Mouse (Mus musculus) spleen, adult 18-20 months (tissue): ENCODE results near the gene Card19.

ENCODE experiments used
- DNase-seq, 2 experiments: peaks; one replicate each; pipeline ENCODE4 v3.0.0; 2022; ENCODE audit warnings: mixed read lengths in 2 of 2

The Card19 gene

DNA sequence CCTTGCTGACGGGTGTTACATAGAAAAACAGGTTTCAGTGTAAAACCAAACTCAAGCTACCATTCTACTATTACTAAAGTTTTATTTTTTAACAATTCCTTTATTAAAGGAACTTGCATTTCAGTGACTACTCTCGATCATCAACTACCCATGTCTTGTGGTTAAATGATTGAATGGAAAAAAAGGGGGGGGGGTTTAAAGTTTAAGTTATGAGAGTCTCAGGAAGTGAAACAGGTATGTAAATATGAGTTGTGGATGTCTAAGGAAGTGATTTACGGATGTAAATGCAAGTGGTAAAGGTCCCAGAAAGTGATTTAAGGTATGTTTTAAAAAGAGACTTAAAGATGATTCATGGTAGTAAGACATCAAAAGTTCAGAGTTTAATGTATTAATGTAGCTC, 9.3 kb upstream of the Card19 start:
- DNase-seq, result no peak

DNA sequence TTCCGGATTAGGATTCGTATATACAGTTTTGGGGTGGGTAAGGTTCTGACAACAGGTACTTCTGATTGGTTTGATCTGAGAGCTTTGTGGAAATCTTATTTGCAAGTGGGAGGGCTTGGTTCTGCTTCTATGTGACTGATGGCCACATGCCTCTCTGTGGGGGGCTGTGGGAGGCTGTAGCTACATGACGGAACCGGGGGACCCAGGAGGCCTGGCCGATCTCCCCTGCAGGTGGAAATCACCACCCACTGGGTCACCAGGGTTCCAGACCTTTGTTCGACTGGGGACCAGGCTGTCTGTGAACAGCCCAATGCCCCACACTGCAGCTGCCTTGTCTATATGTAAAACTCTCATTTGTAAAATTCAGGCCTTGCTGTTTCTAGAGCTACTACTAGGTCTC, 8.9 kb upstream of the Card19 start:
- DNase-seq, result no peak

GRCm38 (mm10) chr13:49224314-49224713, 8.5 kb upstream of the Card19 start:
- DNase-seq, result no peak

GRCm38 (mm10) chr13:49220912-49221311, 5.1 kb upstream of the Card19 start:
- no peak for DNase-seq

GRCm38 (mm10) chr13:49219367-49219766, 3.5 kb upstream of the Card19 start:
- DNase-seq, result no peak

DNA sequence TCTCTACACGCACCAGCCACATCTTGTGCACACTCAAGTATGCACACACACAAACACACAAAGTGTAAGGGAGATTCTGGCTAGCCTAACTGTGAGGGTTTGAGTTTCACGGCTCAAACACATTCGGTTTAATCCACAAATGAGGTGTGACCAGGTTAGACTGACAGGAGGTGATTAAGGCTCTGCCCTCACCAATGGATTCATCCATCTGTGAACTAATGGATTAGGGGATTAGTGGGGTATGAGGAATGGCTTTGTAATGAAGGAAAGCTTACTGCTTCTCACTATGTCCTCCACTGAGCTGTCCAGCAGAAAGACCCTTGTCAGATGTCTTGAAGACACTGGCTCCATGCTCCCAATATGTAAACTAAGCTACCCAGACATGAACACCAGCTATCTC, 2.8 kb upstream of the Card19 start:
- DNase-seq, result no peak

GRCm38 (mm10) chr13:49216808-49217561, 1.1 kb upstream of the Card19 start:
- DNase-seq, result no peak

- no peak for DNase-seq
These were observed 349 bp upstream of the Card19 start for GRCm38 (mm10) chr13:49216220-49216552.

- DNase-seq, result no peak
These were observed 721 bp downstream of the Card19 start for GRCm38 (mm10) chr13:49215128-49215503.

GRCm38 (mm10) chr13:49214454-49214853, 1.4 kb downstream of the Card19 start:
- DNase-seq, result no peak

DNA sequence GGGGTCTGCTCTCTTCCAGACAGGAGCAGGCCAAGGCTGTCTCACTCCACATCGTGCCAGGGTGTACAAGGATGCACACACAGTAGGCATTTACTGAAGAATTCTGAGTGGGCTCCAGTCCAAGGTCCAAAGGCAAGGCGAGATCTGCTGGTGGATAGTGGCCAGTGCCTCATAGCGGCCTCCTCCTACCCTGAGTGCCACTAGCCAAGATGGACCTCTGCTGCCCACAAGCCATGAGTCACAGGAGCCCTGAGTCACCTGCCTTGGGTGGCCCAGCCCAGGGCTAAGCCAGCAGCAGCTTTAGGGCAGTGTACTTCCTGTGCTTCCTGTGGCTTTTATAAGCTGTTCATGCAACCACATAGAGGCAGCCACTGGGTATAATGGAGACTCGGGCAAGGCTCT, 2.3 kb downstream of the Card19 start:
- no peak for DNase-seq

- no peak for DNase-seq
These were observed 2.9 kb downstream of the Card19 start for GRCm38 (mm10) chr13:49212711-49213500.

DNA sequence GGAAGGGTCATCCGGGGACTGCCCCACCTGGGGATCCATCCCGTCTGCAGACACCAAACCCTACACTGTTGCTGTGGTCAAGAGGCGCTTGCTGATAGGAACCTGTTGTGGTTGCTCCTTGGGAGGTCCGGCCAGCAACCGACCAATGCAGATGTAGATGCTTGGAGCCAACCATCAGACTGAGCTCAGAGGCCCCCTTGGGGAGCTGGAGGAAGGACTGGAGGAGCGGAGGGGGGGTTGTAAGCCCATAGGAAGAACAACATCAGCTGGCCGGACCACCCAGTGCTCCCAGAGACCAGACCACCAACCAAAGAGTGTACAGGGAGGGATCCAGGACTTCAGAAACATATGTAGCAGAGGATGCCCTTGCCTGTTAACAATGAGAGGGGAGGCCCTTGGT, 6.5 kb downstream of the Card19 start:
- DNase-seq, result no peak

DNA sequence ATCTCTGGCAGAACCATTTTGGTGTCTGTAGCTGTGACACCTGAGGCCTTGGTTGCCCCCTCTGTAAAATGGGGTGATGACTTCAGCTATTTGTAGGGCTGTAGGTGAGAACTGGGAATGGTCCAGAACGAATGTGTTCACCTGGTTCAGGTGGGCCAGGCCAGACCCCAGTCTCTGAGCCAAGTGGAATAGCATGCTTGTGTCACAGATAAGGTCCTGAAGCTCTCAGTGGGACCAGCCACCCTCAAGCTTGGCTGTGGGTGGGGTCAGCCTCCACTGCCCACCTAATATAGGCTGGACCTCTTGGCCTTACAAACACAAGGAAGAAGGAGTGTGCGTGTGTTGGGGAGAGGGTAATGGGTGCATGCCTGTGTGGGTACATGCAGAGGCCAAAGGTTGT, 9.5 kb downstream of the Card19 start:
- DNase-seq, result no peak

DNA sequence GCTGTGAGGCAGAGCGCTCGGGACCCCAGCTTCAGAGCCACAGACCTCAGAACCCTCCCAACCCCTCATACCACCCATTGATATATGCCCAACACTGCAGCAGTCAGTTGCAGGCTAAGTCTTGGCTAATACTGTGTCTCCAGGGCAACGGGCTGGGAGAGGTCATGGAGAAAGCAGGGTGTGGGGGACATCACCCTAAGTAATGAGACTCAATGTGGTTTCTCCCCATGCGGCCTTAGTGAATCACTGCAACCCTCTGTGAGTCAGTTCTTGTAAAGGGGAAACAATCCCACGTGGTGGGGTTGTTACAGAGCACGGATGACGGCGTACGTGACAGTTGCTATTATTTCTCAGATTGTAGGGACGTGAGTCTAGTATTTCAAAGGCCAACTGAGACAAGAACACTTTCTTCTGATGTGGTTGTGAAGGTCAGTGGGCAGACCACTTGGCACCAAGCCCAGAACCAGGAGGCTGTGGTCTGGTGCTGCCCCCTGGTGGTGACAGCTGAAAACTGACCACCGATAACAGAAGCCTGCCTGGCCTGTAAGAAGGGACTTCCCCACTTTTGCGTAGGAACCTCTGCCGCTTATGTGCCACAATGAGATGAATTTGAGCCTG, 10.3 kb downstream of the Card19 start:
- peak; percentile 69 to 82 for DNase-seq

- DNase-seq, result no peak
These were observed 13.3 kb downstream of the Card19 start for GRCm38 (mm10) chr13:49202556-49202955.

GRCm38 (mm10) chr13:49200688-49201087, 15.1 kb downstream of the Card19 start:
- DNase-seq, result no peak

GRCm38 (mm10) chr13:49199891-49200290, 15.9 kb downstream of the Card19 start:
- no peak for DNase-seq

DNA sequence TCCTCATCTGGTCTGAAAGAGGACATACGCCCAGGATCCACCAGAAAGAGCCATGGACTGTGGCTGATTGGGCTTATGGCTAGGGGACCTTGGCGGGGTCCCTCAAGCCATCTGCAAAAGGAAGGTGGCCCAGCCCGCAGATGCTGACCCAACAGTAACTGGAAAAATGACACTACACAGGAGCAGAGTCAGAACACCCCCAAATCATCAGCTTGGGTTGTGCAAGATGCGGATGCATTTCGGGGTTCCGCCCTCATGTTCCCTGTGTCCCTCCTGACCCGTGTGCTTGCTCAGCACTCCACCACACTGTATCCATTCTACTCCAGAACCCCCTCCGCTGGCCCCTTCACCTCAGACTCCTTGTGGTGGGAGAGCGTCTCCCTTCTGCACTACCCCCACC, 17.1 kb downstream of the Card19 start:
- no peak for DNase-seq

GRCm38 (mm10) chr13:49196766-49197165, 19.1 kb downstream of the Card19 start:
- peak in 1 of 2 experiments; percentile 35 for DNase-seq

GRCm38 (mm10) chr13:49196211-49196610, 19.6 kb downstream of the Card19 start:
- no peak for DNase-seq

- no peak for DNase-seq
These were observed 20.2 kb downstream of the Card19 start for GRCm38 (mm10) chr13:49195651-49196050.

GRCm38 (mm10) chr13:49194811-49195210, 21.0 kb downstream of the Card19 start:
- no peak for DNase-seq

GRCm38 (mm10) chr13:49193650-49194049, 22.2 kb downstream of the Card19 start:
- DNase-seq, result no peak
